Mouse (Mus musculus) forelimb bud, embryonic 11.5 days (tissue): ENCODE measurements around the gene Coasy.
"Not testable (repeated sequence)": the region's sequence is repeated elsewhere in the genome, so short reads cannot be mapped to it uniquely, and the experiment has no call there.

Experiments used
- DNase-seq: peaks from one replicate; pipeline ENCODE4 v3.0.0-alpha.2; 2012; ENCODE audit warnings: low read depth, low spot score

Gene Coasy

GRCm38 (mm10) chr11:101087682-101088055 lies 5.3 kb downstream of the Coasy start:
- no peak for DNase-seq

GRCm38 (mm10) chr11:101089931-101090330 lies 7.6 kb downstream of the Coasy start:
- no peak for DNase-seq

GRCm38 (mm10) chr11:101094930-101095313 lies 12.6 kb downstream of the Coasy start:
- DNase-seq = no peak

- DNase-seq = peak; percentile 97
These were observed 13.1 kb downstream of the Coasy start, which contains the start of gene Psmc3ip for GRCm38 (mm10) chr11:101095314-101096024. Gene Psmc3ip, minus strand, starts transcription at chr11:101095436.

GRCm38 (mm10) chr11:101098231-101098630 lies 15.9 kb downstream of the Coasy start:
- DNase-seq = no peak

- no peak for DNase-seq
These were observed 20.6 kb downstream of the Coasy start for GRCm38 (mm10) chr11:101103011-101103410.

- DNase-seq = no peak
These were observed 27.0 kb downstream of the Coasy start for GRCm38 (mm10) chr11:101109351-101109750.

- no peak for DNase-seq
These were observed 28.3 kb downstream of the Coasy start for GRCm38 (mm10) chr11:101110708-101111107.

- DNase-seq = no peak
These were observed 28.8 kb downstream of the Coasy start for GRCm38 (mm10) chr11:101111178-101111577.

- DNase-seq = no peak
These were observed 29.8 kb downstream of the Coasy start for GRCm38 (mm10) chr11:101112186-101112585.

GRCm38 (mm10) chr11:101115564-101115963 lies 33.2 kb downstream of the Coasy start:
- DNase-seq = no peak

GRCm38 (mm10) chr11:101118105-101118504 lies 35.7 kb downstream of the Coasy start:
- no peak for DNase-seq

GRCm38 (mm10) chr11:101119131-101119760 lies 36.9 kb downstream of the Coasy start:
- DNase-seq = no peak

- DNase-seq = peak; percentile 100
These were observed 37.6 kb downstream of the Coasy start, which contains the start of the genes Retreg3 and Tubg1 for GRCm38 (mm10) chr11:101119761-101120544. Gene Retreg3, minus strand, starts transcription at chr11:101119893. Gene Tubg1, plus strand, starts transcription at chr11:101119938.

- DNase-seq = no peak
These were observed 38.3 kb downstream of the Coasy start for GRCm38 (mm10) chr11:101120545-101121188.

- DNase-seq = not testable (repeated sequence)
These were observed 42.1 kb downstream of the Coasy start for GRCm38 (mm10) chr11:101124494-101124893.

- DNase-seq = not testable (repeated sequence)
These were observed 42.6 kb downstream of the Coasy start for GRCm38 (mm10) chr11:101125008-101125407.

- DNase-seq = no peak
These were observed 44.7 kb downstream of the Coasy start for GRCm38 (mm10) chr11:101127075-101127474.

GRCm38 (mm10) chr11:101128996-101129577 lies 46.7 kb downstream of the Coasy start:
- DNase-seq = no peak

- no peak for DNase-seq
These were observed 47.8 kb downstream of the Coasy start for GRCm38 (mm10) chr11:101130056-101130756.

- DNase-seq = no peak
These were observed 48.8 kb downstream of the Coasy start for GRCm38 (mm10) chr11:101131187-101131586.
